Mouse (Mus musculus): ENCODE data around the gene Tmem131. TPM values are rescaled to one million over a fixed set of nuclear protein-coding genes. Genes with fewer than 3 reads are reported as not detected.

Tmem131 gene
- polyA plus RNA-seq, 1 experiment: 84.6 TPM

GRCm38 (mm10) chr1:36949591-36950184, 6.2 kb upstream of the Tmem131 start:
- no peak for TF ChIP-seq GATA1 (IDR thresholded peaks at IDR 0.05; ENCODE audit: low read length)

- no peak for TF ChIP-seq GATA1 (IDR thresholded peaks at IDR 0.05; ENCODE audit: low read length)
Observed at GRCm38 (mm10) chr1:36947448-36947847, 4.0 kb upstream of the Tmem131 start.

GRCm38 (mm10) chr1:36940381-36940762, 3.1 kb downstream of the Tmem131 start:
- no peak for TF ChIP-seq GATA1 (IDR thresholded peaks at IDR 0.05; ENCODE audit: low read length)

DNA sequence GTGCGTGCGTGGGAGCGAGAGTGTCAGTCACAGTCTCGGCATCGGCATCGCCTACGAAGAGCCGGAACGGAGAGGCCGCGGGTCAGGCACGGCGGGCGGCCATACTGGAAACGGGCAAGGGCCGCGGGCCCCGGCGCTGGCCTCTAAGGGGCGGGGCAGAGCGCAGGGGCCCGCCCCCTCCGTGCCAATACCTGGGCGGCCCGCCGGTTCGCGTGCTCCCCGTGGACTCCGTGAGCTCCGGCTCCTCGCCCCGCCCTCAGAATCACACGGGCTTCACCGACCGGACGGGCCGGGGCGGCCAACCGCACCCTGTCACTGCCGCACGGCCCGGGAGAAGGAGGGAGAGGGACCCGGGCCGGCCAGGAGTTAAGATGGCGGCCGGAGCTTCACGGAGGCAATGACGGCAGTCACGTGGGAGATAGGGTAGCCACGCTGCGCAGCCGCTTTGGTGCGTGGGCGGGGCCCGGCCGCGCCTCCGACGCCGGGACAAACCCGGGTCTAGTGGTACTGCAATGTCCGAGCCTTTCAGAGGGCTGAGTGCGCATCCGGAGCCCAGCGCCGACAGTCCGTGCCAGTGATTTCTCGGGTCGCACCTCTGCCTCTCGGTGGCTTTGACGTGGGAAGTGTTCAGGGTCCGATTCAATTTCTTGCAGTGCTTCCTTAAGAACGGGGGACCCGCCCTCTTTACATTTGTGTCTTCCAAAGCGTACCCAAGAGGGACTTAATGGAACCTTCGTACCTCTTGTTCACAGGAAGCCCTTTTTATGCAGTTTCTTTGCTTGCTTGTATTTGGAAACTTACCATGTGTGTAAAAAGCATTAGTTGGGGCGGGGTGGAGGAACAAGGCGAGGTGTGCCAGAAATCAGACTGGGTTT, 3.7 kb downstream of the Tmem131 start:
- no peak for TF ChIP-seq GATA1 (IDR thresholded peaks at IDR 0.05; ENCODE audit: low read length)

GRCm38 (mm10) chr1:36938801-36939286, 4.6 kb downstream of the Tmem131 start:
- TF ChIP-seq GATA1 (IDR thresholded peaks at IDR 0.05; ENCODE audit: low read length): no peak

- no peak for TF ChIP-seq GATA1 (IDR thresholded peaks at IDR 0.05; ENCODE audit: low read length)
Observed at GRCm38 (mm10) chr1:36938348-36938747, 5.1 kb downstream of the Tmem131 start.

DNA sequence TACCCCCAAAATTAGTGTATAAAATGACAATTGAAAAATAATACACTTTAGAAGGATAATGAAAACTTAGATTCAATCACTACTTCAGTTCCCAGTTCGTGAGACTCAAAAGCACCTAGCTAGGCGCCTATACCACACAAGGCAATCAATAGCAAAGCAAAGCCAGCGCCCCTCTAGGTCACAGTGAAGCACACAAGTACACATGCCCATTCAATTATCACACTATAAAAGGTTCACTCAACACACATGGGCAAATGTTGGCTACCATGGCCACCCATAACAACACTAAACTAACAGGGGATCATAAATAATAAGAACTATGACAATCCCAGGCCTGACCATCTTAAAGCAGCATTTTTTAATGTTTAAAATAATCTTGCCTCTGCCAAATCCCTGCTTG, 5.8 kb downstream of the Tmem131 start:
- TF ChIP-seq GATA1 (IDR thresholded peaks at IDR 0.05; ENCODE audit: low read length): no peak

GRCm38 (mm10) chr1:36937015-36937414, 6.5 kb downstream of the Tmem131 start:
- no peak for TF ChIP-seq GATA1 (IDR thresholded peaks at IDR 0.05; ENCODE audit: low read length)

- TF ChIP-seq GATA1 (IDR thresholded peaks at IDR 0.05; ENCODE audit: low read length): peak; percentile 70
Observed at GRCm38 (mm10) chr1:36936567-36936966, 6.9 kb downstream of the Tmem131 start.

- no peak for TF ChIP-seq GATA1 (IDR thresholded peaks at IDR 0.05; ENCODE audit: low read length)
Observed at GRCm38 (mm10) chr1:36934778-36935177, 8.7 kb downstream of the Tmem131 start.

DNA sequence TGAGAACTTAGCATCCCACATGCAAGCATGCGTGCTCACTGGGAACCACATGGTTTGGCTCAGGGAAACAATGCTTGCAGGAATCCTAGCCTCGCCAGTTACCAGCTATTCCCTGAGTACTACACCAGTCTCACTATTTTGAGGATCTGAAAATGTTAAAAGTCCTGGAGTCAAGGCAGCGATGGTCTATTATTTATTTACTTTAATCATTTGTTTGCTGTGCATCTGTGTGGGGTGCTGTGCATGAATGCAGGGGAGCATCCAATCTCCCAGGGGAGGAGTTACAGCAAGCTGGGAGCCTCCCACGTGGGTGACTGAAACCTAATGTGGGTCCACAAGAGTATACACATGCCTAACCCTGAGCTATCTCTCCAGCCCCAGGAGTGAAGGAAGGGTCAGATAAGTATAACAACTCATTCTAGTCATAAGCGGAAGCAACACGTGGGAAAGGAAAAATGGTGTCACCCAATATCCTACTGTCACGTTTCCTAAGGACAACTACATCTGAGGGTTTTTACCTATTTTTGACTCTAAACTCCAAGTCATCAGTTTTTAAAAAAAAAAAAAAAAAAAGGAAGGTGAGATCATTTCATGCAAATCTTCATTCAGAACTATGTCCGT, 9.4 kb downstream of the Tmem131 start:
- peak; percentile 65 for TF ChIP-seq GATA1 (IDR thresholded peaks at IDR 0.05; ENCODE audit: low read length)

DNA sequence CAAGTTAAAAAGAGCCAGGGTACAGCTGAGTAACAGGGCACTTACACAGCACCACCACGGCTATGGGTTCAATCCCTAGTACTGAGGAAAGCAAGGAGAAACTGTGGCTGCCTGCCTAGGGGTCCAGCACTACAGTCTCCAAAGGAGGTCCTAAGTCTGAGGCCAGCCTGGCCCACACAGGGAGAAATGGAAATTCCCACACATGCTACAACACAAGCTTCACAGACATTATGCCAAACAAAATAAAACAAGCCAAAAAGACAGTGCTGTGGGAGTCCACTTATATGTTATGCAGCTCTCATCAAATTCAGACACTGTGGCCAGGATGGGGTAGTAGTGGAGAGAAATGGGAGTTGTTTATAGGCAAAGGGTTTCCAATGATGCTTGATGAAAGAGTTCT, 11.2 kb downstream of the Tmem131 start:
- TF ChIP-seq GATA1 (IDR thresholded peaks at IDR 0.05; ENCODE audit: low read length): no peak

DNA sequence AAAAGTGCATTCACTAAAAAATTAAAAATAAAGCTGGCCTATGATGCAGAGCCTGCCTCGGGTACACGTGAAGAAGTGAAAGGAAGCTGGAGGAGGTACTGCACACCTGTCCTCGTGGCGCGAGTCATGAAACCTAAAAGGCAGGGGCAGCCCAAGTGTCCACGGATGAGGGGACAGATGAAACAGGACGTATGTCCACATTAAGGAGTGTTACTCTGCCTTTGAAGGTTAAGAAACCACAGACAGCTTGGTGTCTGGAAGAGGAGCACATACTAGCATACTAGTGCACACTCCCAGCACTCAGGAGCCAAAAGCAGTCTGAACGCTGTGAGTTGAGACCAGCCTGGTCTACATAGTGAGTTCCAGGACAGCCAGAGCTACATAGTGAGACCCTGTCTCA, 12.6 kb downstream of the Tmem131 start:
- no peak for TF ChIP-seq GATA1 (IDR thresholded peaks at IDR 0.05; ENCODE audit: low read length)

DNA sequence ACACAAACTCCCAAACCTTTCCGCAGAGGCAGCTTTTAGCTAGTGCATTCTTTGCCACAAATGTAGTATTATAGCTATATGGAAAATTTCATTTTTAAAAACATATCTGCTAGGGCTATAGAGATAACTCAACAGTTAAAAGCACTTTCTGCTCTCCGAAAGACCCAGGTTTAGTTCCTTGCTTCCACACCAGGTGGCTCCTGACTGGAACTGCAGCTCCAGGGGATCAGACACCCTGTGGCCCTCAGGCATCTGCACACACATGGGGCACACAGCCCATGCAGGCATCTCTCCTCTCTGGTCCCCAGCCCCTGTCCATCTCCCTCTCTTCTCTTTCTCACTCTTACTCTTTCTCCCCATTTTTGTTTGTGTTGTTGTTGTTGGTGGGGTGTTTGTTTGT, 13.5 kb downstream of the Tmem131 start:
- TF ChIP-seq GATA1 (IDR thresholded peaks at IDR 0.05; ENCODE audit: low read length): no peak

DNA sequence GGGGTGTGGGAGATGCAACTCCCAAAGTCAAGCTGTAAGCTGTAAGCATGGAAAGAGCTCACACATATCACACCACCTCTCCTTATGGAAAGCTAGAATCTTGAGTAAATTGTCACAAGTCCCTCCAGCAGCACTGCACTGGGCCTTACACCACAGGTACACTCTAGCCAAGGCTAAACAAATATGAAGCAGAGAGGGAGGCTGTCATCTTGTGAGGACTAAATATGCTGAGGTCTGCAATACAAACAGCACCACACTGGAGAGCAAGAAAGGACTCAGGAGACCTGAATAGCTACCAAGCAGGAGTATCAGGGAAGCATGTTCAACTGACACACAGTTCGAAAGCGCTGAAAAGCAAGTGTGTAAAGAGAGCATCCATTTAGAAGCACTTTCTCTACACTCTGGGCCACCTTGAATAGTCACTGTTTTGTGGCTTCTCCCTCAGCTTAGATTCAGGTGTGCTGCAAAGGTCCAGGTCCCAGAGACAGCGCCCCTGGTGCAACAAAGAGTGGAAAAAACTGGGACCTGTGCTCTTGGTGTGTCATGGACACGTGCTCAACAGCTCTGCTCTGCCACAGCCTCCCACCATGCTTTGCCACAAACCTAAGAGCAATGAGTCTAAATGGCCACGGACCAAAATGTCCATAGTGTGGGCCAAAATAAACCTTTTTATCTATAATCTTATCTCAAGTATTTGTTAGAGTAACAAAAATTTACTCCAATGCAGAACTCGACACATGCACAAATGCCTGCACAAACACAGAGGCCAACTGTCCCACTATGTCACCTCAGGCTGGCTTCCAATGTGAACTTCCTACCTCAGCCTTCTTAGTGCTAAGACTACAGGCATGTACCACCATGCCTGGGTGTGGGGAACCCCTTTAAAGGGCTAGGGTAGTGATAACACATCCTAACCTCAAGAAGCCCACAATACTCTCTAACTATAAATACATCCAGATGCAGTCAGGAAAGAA, 14.8 kb downstream of the Tmem131 start:
- no peak for TF ChIP-seq GATA1 (IDR thresholded peaks at IDR 0.05; ENCODE audit: low read length)
